Mouse (Mus musculus): ENCODE data around the gene Zic5. TPM values are rescaled to one million over a fixed set of nuclear protein-coding genes. Genes with fewer than 3 reads are reported as not detected.

The Zic5 gene
- total RNA-seq (2023) = not detected

DNA sequence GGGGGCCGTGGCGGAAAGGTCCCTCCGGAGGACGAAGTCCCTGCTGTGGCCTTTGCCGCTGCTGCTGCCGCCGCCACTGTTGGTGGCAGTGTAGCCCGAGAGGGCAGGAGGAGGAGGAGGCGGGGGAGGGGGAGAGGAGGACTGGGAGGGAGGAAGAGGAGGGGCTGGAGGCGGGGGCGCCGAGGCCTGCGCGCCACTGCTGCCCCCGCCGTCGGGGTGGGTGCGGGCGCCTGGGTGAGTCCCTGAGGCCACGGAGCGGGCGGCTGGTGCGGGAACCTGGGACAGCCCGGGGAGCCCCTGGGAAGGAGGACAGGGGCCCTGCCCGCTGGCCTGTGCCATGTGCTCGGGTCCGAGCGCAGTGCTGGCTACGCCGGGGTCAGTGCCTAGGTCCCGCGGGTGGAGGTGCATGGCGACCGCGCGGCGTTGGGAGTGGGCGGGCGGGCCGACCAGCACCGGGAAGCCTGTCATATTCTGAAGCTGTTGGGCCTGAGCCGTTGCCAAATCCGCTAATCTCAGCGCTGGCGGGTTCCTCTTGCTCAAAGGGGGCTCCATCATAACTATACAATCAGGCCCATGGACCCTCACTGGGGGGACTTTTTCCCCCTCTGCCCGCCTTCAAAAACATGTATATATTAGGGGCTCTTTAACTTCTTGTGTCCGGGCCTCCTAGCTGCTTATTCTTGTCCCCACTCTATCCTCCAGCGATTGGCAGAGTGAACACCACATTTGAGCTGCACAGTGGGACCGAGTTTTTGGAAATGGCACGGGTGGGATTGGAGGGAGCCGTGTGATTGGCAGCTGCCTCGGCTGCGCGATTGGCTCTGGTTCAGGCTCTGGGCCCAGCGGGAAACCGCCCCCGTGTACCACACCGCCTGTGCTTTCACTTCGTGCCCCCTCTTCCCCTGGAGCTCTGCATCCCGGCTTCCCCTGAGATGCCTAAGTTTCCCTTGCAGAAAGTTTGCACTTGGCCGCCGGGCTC, at the start of gene Zic5:
Gene Zic5, minus strand, starts transcription at position 915 of the 979 bp plus-strand sequence.

DNA sequence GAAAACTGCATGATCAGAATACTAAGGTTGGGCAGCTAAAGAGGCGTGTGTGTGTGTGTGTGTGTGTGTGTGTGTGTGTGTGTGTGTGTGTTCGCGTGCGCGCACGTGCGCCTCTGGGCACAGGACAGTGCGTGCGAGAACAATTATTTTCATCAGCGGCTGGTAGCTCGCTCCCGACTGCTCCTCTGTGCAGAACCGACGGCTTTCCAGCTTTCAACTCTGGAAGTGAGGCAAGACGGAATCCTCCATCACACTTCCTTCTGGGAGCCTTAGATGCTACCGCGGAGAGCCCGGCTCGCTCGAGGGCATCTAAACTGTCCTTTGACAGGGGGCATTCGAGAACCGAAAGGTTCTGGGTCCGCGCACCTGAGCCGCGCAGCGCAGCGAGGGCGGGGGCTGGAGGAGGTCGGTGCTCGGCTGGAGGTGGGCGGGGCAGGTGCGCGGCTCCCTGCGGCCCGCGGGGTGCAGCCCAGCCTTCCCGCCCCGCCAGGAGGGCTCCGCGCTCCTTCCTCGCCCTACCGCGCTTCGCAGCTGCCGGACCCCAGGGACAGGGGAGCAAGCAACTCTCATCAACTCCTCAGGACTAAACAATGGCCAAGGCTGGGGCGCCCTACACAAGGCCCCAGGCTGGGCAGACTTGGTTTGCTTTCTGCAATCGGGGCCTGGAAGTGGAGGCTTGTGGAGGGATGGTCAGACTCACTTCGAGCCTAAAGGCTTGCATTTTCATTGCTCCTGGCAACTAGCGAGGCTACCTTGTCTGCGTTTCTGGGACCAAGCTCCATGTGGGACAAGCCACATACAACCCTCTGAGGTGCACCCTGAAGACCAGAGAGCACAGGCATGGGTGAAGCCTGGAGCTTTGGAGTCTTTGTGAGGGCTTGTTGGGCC, 25.2 kb upstream of the Zic5 start, which contains the start of gene Gm10837:
Gene Gm10837, plus strand, starts transcription at position 146 of the 888 bp plus-strand sequence.

DNA sequence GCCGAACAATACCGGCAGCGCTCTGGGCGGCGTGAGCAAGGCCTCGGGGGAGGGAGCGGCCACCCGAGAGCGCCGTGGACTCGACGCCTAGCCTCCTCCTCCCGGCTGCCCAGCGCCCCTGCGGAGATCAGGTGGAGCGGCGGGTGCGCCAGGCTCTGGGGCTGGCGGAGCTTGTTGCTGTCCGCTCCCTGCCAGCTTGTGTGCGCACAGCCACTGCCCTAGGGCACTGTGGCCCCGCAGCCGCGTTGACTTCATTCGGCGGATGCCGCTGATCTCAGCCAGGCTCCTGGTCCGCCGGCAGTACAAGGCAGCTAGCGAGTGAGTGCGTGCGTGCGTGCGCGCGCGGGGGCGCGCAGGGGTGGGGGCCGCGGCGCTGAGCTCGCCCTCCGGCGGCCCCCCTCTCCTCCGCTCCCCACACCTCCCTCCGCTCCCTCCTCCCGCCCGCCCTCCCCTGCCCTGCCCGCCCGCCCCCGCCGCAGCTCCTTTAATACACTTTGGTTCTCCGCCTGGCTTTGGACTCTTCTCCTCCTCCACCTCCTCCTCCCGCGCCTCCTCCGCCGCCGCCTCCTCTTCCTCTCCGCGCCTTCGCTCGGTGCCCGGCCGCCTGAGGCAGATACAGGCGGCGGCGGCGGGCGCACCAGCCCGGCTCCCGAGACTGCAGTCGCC, 9.5 kb upstream of the Zic5 start, which contains the start of gene Zic2:
Gene Zic2, plus strand, starts transcription at position 545 of the 666 bp plus-strand sequence.

DNA sequence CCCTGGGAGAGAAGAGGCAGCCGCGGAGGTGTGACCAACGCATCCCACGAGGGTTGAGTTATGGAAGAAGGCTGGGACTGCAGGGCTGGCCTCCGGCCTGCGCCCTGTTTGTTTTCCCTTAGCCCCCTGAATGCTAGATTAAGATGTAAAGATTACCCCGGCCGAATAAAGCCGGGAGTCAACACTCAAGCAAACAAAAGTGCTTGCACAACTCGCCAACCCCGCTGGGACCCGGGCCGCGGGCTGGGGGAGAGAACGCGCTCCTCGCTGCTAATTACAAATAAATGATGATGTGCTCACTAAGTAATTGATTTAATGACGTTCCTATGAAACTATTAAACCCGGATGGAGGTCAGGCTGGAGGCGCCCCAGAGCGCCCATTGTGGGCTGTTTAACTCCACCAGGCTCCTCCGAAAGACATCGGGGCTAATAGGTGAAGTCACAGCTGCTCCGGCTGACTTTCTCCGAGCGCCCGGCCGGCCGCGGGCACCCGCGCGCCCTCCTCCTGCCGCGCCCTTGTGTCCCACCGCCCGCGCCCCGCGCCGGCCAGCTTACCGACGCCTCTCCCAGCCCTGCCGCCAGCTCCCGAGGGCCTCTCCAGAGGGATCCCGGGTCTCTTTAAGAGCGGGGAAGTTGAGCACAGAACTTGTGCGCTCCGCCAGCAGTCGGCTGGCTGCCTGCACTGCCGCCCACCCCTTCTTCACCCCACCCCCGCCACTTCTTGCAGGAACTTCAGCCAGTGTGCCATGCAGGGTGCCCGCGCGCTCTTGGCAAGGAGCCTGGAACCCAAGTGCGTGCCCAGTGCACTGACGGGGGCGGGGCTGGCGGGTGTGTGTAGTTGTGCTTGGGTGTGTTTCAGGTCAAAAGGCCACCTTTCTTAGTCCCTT, 14.7 kb downstream of the Zic5 start, which contains the start of gene Gm5089:
Gene Gm5089, minus strand, starts transcription at position 620 of the 887 bp plus-strand sequence.

Other genes with a start within 250 kb of the Zic5 start
- not detected for gene Gm5089, start 14.6 kb downstream of the Zic5 start, total RNA-seq (2023)
- gene Zic2, start 9.8 kb upstream of the Zic5 start, total RNA-seq (2023) = not detected
- gene Gm10837, start 24.9 kb upstream of the Zic5 start, total RNA-seq (2023) = not detected
- 10 to 100 TPM; 11.0 to 11.7 TPM for gene Pcca, start 68.6 kb upstream of the Zic5 start, total RNA-seq (2023)